Mouse (Mus musculus) hindbrain, embryonic 13.5 days (tissue): ENCODE results near the gene Lamc3. TPM values are rescaled to one million over a fixed set of nuclear protein-coding genes. Genes with fewer than 3 reads are reported as not detected.
"Not testable (repeated sequence)": the region's sequence is repeated elsewhere in the genome, so short reads cannot be mapped to it uniquely, and the experiment has no call there.

Source experiments
- ATAC-seq: fragments of 200-750 bp; cut with Nextera tagmentation; 2 replicates; pipeline ENCODE4 v1.8.0; 2017; ENCODE audit warnings: moderate TSS enrichment; ENCODE audit not compliant: low FRiP score
- H3K27ac ChIP-seq: fragments of 300-500 bp; sonication (generic); 2 replicates; pipeline ENCODE4 v1.5.1; 2015; ENCODE audit warnings: inconsistent platforms, mild to moderate bottlenecking, moderate library complexity
- H3K27me3 ChIP-seq: fragments of 300-500 bp; sonication (generic); 2 replicates; pipeline ENCODE4 v1.6.1; 2015; ENCODE audit warnings: mild to moderate bottlenecking, inconsistent platforms
- H3K36me3 ChIP-seq: fragments of 300-500 bp; sonication (generic); 2 replicates; pipeline ENCODE4 v1.6.1; 2015; ENCODE audit warnings: mild to moderate bottlenecking, inconsistent platforms
- H3K4me1 ChIP-seq: fragments of 300-500 bp; sonication (generic); replicated peaks from 2 replicates; pipeline ENCODE4 v1.6.1; 2015; ENCODE audit warnings: inconsistent platforms
- H3K4me2 ChIP-seq: fragments of 300-500 bp; sonication (generic); 2 replicates; pipeline ENCODE4 v1.6.1; 2015; ENCODE audit warnings: inconsistent platforms, mild to moderate bottlenecking, moderate library complexity
- H3K4me3 ChIP-seq: fragments of 300-500 bp; sonication (generic); 2 replicates; pipeline ENCODE4 v1.5.1; 2015; ENCODE audit warnings: mild to moderate bottlenecking, inconsistent platforms
- H3K9ac ChIP-seq: fragments of 300-500 bp; sonication (generic); 2 replicates; pipeline ENCODE4 v1.6.1; 2015; ENCODE audit warnings: mild to moderate bottlenecking, inconsistent platforms
- H3K9me3 ChIP-seq: fragments of 300-500 bp; sonication (generic); 2 replicates; pipeline ENCODE4 v1.6.1; 2016; ENCODE audit warnings: inconsistent platforms
- WGBS: fragments of 180-500 bp; shearing (Covaris S2); methylation state at CpG from one replicate; pipeline ENCODE4 v1.1.7; 2015; 5-methylcytosine and 5-hydroxymethylcytosine counted together
- polyA plus RNA-seq: library from polyadenylated mRNA; unstranded; fragments of >200 nt; fragmentation: Nextera tagmentation; extraction: Ambion mirVana; gene quantifications from 2 replicates; pipeline ENCODE4 v1.2.1, GENCODE M21; 2015

Lamc3 gene
- polyA plus RNA-seq, 1 experiment from 2014 or later: 7.0 TPM

- H3K4me3 ChIP-seq, H3K4me2 ChIP-seq, ATAC-seq, H3K9ac ChIP-seq, H3K9me3 ChIP-seq, H3K36me3 ChIP-seq, H3K4me1 ChIP-seq, H3K27ac ChIP-seq, H3K27me3 ChIP-seq: not testable (repeated sequence)
Measured at GRCm38 (mm10) chr2:31914213-31914612, 27.1 kb downstream of the Lamc3 start.

- Histone ChIP-seq H3K4me1 (no peaks in the 10 kb centered on the region), H3K27ac (no peak overlapping the region), H3K27me3 (peaks cover 5% of the 10 kb centered on the region; the same call in 1 of the 2 replicates), H3K4me2 (no peak overlapping the region), H3K36me3 (no peaks in the 10 kb centered on the region), H3K9ac (no peak overlapping the region), H3K9me3 (no peaks in the 10 kb centered on the region), H3K4me3 (no peak overlapping the region)
- ATAC-seq: peak; percentile 39; the same call in 1 of the 2 replicates
- 21% methylated on average over 4 of the region's 4 CpGs for WGBS
Measured at GRCm38 (mm10) chr2:31915112-31915511, 28.0 kb downstream of the Lamc3 start.

GRCm38 (mm10) chr2:31917636-31918035, 30.5 kb downstream of the Lamc3 start:
- H3K27me3 ChIP-seq: peaks cover 15% of the 10 kb centered on the region; the same call in 1 of the 2 replicates
- WGBS: 32% methylated on average over 4 of the region's 4 CpGs
- no peak for ATAC-seq
- no peak overlapping the region for H3K4me3 ChIP-seq
- no peak overlapping the region for H3K4me2 ChIP-seq
- peaks cover 7% of the 10 kb centered on the region; the same call in 1 of the 2 replicates for H3K4me1 ChIP-seq
- no peak overlapping the region for H3K27ac ChIP-seq
- H3K36me3 ChIP-seq: no peaks in the 10 kb centered on the region
- no peak overlapping the region for H3K9ac ChIP-seq
- no peaks in the 10 kb centered on the region for H3K9me3 ChIP-seq

- H3K9me3 ChIP-seq: no peaks in the 10 kb centered on the region
- no peak overlapping the region for H3K9ac ChIP-seq
- WGBS: 85% methylated on average over 4 of the region's 4 CpGs
- no peak for ATAC-seq
- H3K4me2 ChIP-seq: no peak overlapping the region
- H3K27ac ChIP-seq: no peak overlapping the region
- H3K36me3 ChIP-seq: no peaks in the 10 kb centered on the region
- H3K4me1 ChIP-seq: peaks cover 7% of the 10 kb centered on the region; the same call in 1 of the 2 replicates
- peaks cover 17% of the 10 kb centered on the region; the same call in 1 of the 2 replicates for H3K27me3 ChIP-seq
- no peak overlapping the region for H3K4me3 ChIP-seq
Measured at GRCm38 (mm10) chr2:31923645-31924044, 36.6 kb downstream of the Lamc3 start.

- no peak overlapping the region for H3K27ac ChIP-seq
- ATAC-seq: no peak
- H3K9ac ChIP-seq: no peak overlapping the region
- no peaks in the 10 kb centered on the region for H3K9me3 ChIP-seq
- WGBS: 35% methylated on average over 9 of the region's 9 CpGs
- no peaks in the 10 kb centered on the region for H3K36me3 ChIP-seq
- peaks cover 7% of the 10 kb centered on the region; the same call in 1 of the 2 replicates for H3K4me1 ChIP-seq
- H3K4me2 ChIP-seq: no peak overlapping the region
- H3K27me3 ChIP-seq: peaks cover 17% of the 10 kb centered on the region; the same call in 1 of the 2 replicates
- no peak overlapping the region for H3K4me3 ChIP-seq
Measured at GRCm38 (mm10) chr2:31924811-31925210, 37.7 kb downstream of the Lamc3 start.

GRCm38 (mm10) chr2:31925936-31926335, 38.8 kb downstream of the Lamc3 start:
- ATAC-seq: no peak

GRCm38 (mm10) chr2:31929664-31930063, 42.6 kb downstream of the Lamc3 start:
- Histone ChIP-seq H3K9ac (no peak overlapping the region), H3K36me3 (no peaks in the 10 kb centered on the region), H3K4me2 (no peak overlapping the region), H3K9me3 (no peaks in the 10 kb centered on the region), H3K4me1 (0 out of 2 replicates have a peak, but pooled peaks cover 4% of the 10 kb centered on the region), H3K27me3 (0 out of 2 replicates have a peak, but pooled peaks cover 9% of the 10 kb centered on the region), H3K4me3 (no peak overlapping the region), H3K27ac (no peak overlapping the region)
- WGBS: 89% methylated on average over 3 of the region's 3 CpGs
- no peak for ATAC-seq

More at GRCm38 (mm10) chr2:31925936-31926335, 38.8 kb downstream of the Lamc3 start:
- peaks cover 17% of the 10 kb centered on the region; the same call in 1 of the 2 replicates for H3K27me3 ChIP-seq
- no peaks in the 10 kb centered on the region for H3K4me1 ChIP-seq
- H3K4me2 ChIP-seq: no peak overlapping the region
- H3K9me3 ChIP-seq: no peaks in the 10 kb centered on the region
- no peak overlapping the region for H3K4me3 ChIP-seq
- H3K27ac ChIP-seq: no peak overlapping the region
- H3K36me3 ChIP-seq: no peaks in the 10 kb centered on the region
- H3K9ac ChIP-seq: peak overlapping the region; percentile 29; the same call in 1 of the 2 replicates
- 66% methylated on average over 4 of the region's 4 CpGs for WGBS

GRCm38 (mm10) chr2:31934551-31934950, 47.5 kb downstream of the Lamc3 start:
- H3K4me3 ChIP-seq: no peak overlapping the region
- no peaks in the 10 kb centered on the region for H3K36me3 ChIP-seq
- H3K4me1 ChIP-seq: 0 out of 2 replicates have a peak, but pooled peaks cover 5% of the 10 kb centered on the region
- no peaks in the 10 kb centered on the region for H3K9me3 ChIP-seq
- no peak for ATAC-seq
- no peak overlapping the region for H3K27ac ChIP-seq
- H3K27me3 ChIP-seq: 0 out of 2 replicates have a peak, but pooled peaks cover 4% of the 10 kb centered on the region
- no peak overlapping the region for H3K9ac ChIP-seq
- 32% methylated on average over 4 of the region's 4 CpGs for WGBS
- no peak overlapping the region for H3K4me2 ChIP-seq

GRCm38 (mm10) chr2:31935054-31935453, 48.0 kb downstream of the Lamc3 start:
- Histone ChIP-seq H3K27ac (no peak overlapping the region), H3K36me3 (no peaks in the 10 kb centered on the region), H3K4me2 (no peak overlapping the region), H3K4me1 (0 out of 2 replicates have a peak, but pooled peaks cover 5% of the 10 kb centered on the region), H3K9ac (no peak overlapping the region), H3K4me3 (no peak overlapping the region), H3K27me3 (0 out of 2 replicates have a peak, but pooled peaks cover 4% of the 10 kb centered on the region), H3K9me3 (no peaks in the 10 kb centered on the region)
- WGBS: 51% methylated on average over 4 of the region's 4 CpGs
- no peak for ATAC-seq

GRCm38 (mm10) chr2:31938298-31938697, 51.2 kb downstream of the Lamc3 start:
- Histone ChIP-seq H3K27ac (no peak overlapping the region), H3K4me2 (no peak overlapping the region), H3K4me3 (no peak overlapping the region), H3K36me3 (no peaks in the 10 kb centered on the region), H3K9ac (no peak overlapping the region), H3K4me1 (0 out of 2 replicates have a peak, but pooled peaks cover 5% of the 10 kb centered on the region), H3K27me3 (no peaks in the 10 kb centered on the region), H3K9me3 (no peaks in the 10 kb centered on the region)
- ATAC-seq: no peak
- 91% methylated on average over 1 of the region's 1 CpGs for WGBS

GRCm38 (mm10) chr2:31943011-31943410, 55.9 kb downstream of the Lamc3 start:
- no peak overlapping the region for H3K4me2 ChIP-seq
- H3K4me3 ChIP-seq: no peak overlapping the region
- ATAC-seq: no peak
- no peak overlapping the region for H3K9ac ChIP-seq
- 80% methylated on average over 4 of the region's 4 CpGs for WGBS
- H3K36me3 ChIP-seq: no peaks in the 10 kb centered on the region
- no peaks in the 10 kb centered on the region for H3K4me1 ChIP-seq
- H3K27ac ChIP-seq: no peak overlapping the region
- no peaks in the 10 kb centered on the region for H3K9me3 ChIP-seq
- 0 out of 2 replicates have a peak, but pooled peaks cover 4% of the 10 kb centered on the region for H3K27me3 ChIP-seq

GRCm38 (mm10) chr2:31945580-31945979, 58.5 kb downstream of the Lamc3 start:
- no peak overlapping the region for H3K9ac ChIP-seq
- peaks cover 26% of the 10 kb centered on the region for H3K27me3 ChIP-seq
- no peak overlapping the region for H3K27ac ChIP-seq
- no peak for ATAC-seq
- H3K36me3 ChIP-seq: no peaks in the 10 kb centered on the region
- 75% methylated on average over 2 of the region's 2 CpGs for WGBS
- H3K4me1 ChIP-seq: peaks cover 9% of the 10 kb centered on the region
- no peak overlapping the region for H3K4me2 ChIP-seq
- no peak overlapping the region for H3K4me3 ChIP-seq
- H3K9me3 ChIP-seq: no peaks in the 10 kb centered on the region

- no peak overlapping the region for H3K4me3 ChIP-seq
- WGBS: 74% methylated on average over 6 of the region's 6 CpGs
- no peak for ATAC-seq
Measured at GRCm38 (mm10) chr2:31948392-31948791, 61.3 kb downstream of the Lamc3 start.

More at GRCm38 (mm10) chr2:31948392-31948791, 61.3 kb downstream of the Lamc3 start:
- H3K27me3 ChIP-seq: peaks cover 35% of the 10 kb centered on the region
- no peak overlapping the region for H3K27ac ChIP-seq
- H3K9me3 ChIP-seq: no peaks in the 10 kb centered on the region
- H3K36me3 ChIP-seq: no peaks in the 10 kb centered on the region
- no peak overlapping the region for H3K9ac ChIP-seq
- H3K4me1 ChIP-seq: peaks cover 31% of the 10 kb centered on the region
- H3K4me2 ChIP-seq: no peak overlapping the region
